Mouse (Mus musculus) embryonic facial prominence, embryonic 12.5 days (tissue): Measurements from ENCODE around the gene Cttnbp2nl. TPM values are rescaled to one million over a fixed set of nuclear protein-coding genes. Genes with fewer than 3 reads are reported as not detected.

Source experiments
- ATAC-seq: fragments of 200-750 bp; cut with Nextera tagmentation; 2 replicates; pipeline ENCODE4 v1.8.0; 2017; ENCODE audit not compliant: insufficient number of reproducible peaks, insufficient read depth, low FRiP score, low TSS enrichment
- H3K27ac ChIP-seq: fragments of 300-500 bp; sonication (generic); 2 replicates; pipeline ENCODE4 v1.5.1; 2016; ENCODE audit warnings: mild to moderate bottlenecking
- H3K27me3 ChIP-seq: fragments of 300-500 bp; sonication (generic); 2 replicates; pipeline ENCODE4 v1.6.1; 2016; ENCODE audit warnings: mild to moderate bottlenecking, moderate library complexity
- H3K36me3 ChIP-seq: fragments of 300-500 bp; sonication (generic); 2 replicates; pipeline ENCODE4 v1.6.1; 2016; ENCODE audit warnings: mild to moderate bottlenecking
- H3K4me1 ChIP-seq: fragments of 300-500 bp; sonication (generic); 2 replicates; pipeline ENCODE4 v1.6.1; 2016
- H3K4me2 ChIP-seq: fragments of 300-500 bp; sonication (generic); replicated peaks from 2 replicates; pipeline ENCODE4 v1.6.1; 2016; ENCODE audit warnings: mild to moderate bottlenecking, moderate library complexity
- H3K4me3 ChIP-seq: fragments of 300-500 bp; sonication (generic); 2 replicates; pipeline ENCODE4 v1.5.1; 2016; ENCODE audit warnings: mild to moderate bottlenecking
- H3K9ac ChIP-seq: fragments of 300-500 bp; sonication (generic); 2 replicates; pipeline ENCODE4 v1.6.1; 2016; ENCODE audit warnings: mild to moderate bottlenecking, moderate library complexity
- H3K9me3 ChIP-seq: fragments of 300-500 bp; sonication (generic); 2 replicates; pipeline ENCODE4 v1.6.1; 2016; ENCODE audit warnings: mild to moderate bottlenecking, moderate library complexity
- WGBS: fragments of 180-500 bp; shearing (Covaris S2); methylation state at CpG from one replicate; pipeline ENCODE4 v1.1.7; 2016; 5-methylcytosine and 5-hydroxymethylcytosine counted together
- polyA plus RNA-seq: library from polyadenylated mRNA; unstranded; fragments of >200 nt; fragmentation: Nextera tagmentation; extraction: Ambion mirVana; gene quantifications from 2 replicates; pipeline ENCODE4 v1.2.1, GENCODE M21; 2016

The Cttnbp2nl gene
- polyA plus RNA-seq, 1 experiment from 2014 or later: 49.9 TPM

DNA sequence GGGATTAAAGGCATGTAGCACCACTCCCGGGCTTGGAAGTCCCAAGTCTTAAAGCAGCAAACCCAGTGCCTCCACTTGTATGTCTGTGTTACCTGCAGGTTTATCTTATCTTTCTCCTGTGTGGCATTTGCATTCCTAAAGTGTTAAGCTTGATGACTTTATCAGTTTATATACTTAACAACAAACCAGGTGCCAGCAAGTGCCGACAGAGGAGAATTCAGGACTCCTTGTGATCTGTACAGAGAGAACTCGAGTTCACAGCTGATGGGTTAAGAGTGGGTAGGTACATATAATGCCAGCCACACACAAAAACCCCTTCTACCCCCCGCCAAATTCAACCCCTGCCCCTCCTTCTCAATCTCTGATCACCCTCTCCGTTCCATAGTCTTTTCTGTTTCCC is 41.1 kb downstream of the Cttnbp2nl start:
- Histone ChIP-seq H3K9me3 (no peaks in the 10 kb centered on the region), H3K36me3 (peaks cover 52% of the 10 kb centered on the region), H3K4me3 (no peak overlapping the region), H3K27ac (no peak overlapping the region), H3K4me2 (no peak overlapping the region), H3K9ac (no peak overlapping the region), H3K27me3 (no peaks in the 10 kb centered on the region), H3K4me1 (no peaks in the 10 kb centered on the region)
- 85% methylated on average over 5 of the region's 5 CpGs for WGBS
- ATAC-seq: no peak

DNA sequence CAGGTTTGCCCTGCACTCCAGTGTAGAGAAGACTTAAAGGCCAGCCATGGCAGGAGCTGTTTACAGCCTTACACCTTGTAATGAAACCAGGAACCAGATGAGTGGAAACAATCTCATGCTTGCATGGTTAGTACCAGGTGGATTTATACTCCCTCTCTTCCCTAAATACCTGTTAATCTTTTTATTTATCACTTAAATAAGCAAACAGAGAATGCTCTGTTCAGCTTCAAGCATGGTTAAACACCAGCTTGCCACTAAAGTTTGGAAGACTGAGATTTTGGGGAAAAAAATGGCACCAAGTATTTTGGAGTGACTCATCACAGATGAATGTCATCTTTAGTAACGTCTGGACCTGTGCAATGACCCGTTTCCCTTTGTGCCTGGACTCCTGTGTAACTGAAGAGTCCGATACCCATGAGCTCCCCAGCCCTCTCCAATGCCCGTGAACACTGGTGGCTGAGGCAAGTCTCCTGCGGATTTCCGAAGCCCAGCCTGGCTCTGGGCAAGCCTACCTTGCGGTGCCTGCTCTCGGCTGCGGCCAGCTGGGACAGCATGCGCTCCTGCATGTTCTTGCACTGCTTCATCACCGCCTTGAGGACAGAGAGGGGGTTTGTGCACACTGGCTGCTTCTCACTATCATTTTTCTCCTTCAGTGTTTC is 42.1 kb downstream of the Cttnbp2nl start:
- Histone ChIP-seq H3K4me2 (no peak overlapping the region), H3K36me3 (peaks cover 60% of the 10 kb centered on the region), H3K27ac (no peak overlapping the region), H3K9me3 (no peaks in the 10 kb centered on the region), H3K27me3 (no peaks in the 10 kb centered on the region), H3K9ac (no peak overlapping the region), H3K4me3 (no peak overlapping the region), H3K4me1 (no peaks in the 10 kb centered on the region)
- 92% methylated on average over 11 of the region's 11 CpGs for WGBS
- ATAC-seq: no peak

GRCm38 (mm10) chr3:105008070-105008469 is 44.9 kb downstream of the Cttnbp2nl start:
- Histone ChIP-seq H3K27me3 (no peaks in the 10 kb centered on the region), H3K4me1 (no peaks in the 10 kb centered on the region), H3K9me3 (no peaks in the 10 kb centered on the region), H3K9ac (no peak overlapping the region), H3K4me2 (no peak overlapping the region), H3K27ac (no peak overlapping the region), H3K4me3 (no peak overlapping the region), H3K36me3 (peaks cover 87% of the 10 kb centered on the region)
- no peak for ATAC-seq
- 88% methylated on average over 9 of the region's 9 CpGs for WGBS

DNA sequence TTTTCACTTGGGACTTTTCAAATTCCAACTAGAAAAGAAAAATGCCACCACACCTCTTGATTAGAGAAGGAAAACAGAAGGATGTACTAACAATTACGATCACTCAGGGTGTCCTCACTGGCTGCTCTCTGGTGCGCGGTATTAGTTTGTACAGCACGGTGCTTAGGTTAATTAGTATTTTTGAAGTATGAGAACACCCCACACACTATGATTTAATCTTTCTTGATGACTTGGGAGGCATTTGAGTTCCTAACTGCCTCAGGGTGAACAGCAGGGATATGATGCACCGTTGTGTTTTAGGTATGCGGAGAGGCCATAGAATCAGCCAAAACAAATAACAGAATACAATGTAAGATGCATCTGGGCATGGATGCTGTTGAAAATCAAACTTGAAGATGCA is 46.8 kb downstream of the Cttnbp2nl start:
- no peak overlapping the region for H3K4me2 ChIP-seq
- no peaks in the 10 kb centered on the region for H3K9me3 ChIP-seq
- no peaks in the 10 kb centered on the region for H3K27me3 ChIP-seq
- H3K9ac ChIP-seq: no peak overlapping the region
- ATAC-seq: no peak
- peaks cover 85% of the 10 kb centered on the region for H3K36me3 ChIP-seq
- 91% methylated on average over 6 of the region's 6 CpGs for WGBS
- H3K4me1 ChIP-seq: no peaks in the 10 kb centered on the region
- no peak overlapping the region for H3K4me3 ChIP-seq
- H3K27ac ChIP-seq: no peak overlapping the region

- peaks cover 82% of the 10 kb centered on the region for H3K36me3 ChIP-seq
- H3K4me1 ChIP-seq: no peaks in the 10 kb centered on the region
- H3K27ac ChIP-seq: no peak overlapping the region
- H3K4me2 ChIP-seq: no peak overlapping the region
- no peak for ATAC-seq
- H3K27me3 ChIP-seq: no peaks in the 10 kb centered on the region
- H3K4me3 ChIP-seq: no peak overlapping the region
- no peak overlapping the region for H3K9ac ChIP-seq
- WGBS: 92% methylated on average over 20 of the region's 20 CpGs
- H3K9me3 ChIP-seq: no peaks in the 10 kb centered on the region
Measured at GRCm38 (mm10) chr3:105005561-105006065, 47.3 kb downstream of the Cttnbp2nl start.

DNA sequence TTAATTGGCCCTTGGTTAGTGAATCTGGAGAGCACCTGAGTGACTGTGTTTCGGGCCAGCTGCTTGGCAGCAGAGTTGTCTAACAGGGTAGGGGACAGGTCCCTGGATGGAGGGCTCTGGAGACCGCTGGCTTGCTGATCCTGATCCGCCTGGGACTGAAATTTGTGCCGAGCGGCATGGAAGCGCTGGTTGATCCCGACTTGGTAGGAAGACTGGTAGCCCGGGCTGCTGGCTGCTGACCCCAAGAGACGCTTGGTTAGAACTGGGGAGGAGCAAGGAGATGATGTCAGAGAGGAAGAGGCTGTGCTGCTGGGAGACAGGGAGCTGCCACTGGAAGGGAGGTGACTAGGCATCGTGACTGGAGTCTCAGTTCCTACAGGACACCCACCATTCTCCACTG is 47.9 kb downstream of the Cttnbp2nl start:
- 97% methylated on average over 10 of the region's 10 CpGs for WGBS
- peaks cover 76% of the 10 kb centered on the region for H3K36me3 ChIP-seq

GRCm38 (mm10) chr3:105003960-105004463 is 48.9 kb downstream of the Cttnbp2nl start:
- ATAC-seq: no peak
- Histone ChIP-seq H3K27ac (no peak overlapping the region), H3K9ac (no peak overlapping the region), H3K27me3 (no peaks in the 10 kb centered on the region), H3K9me3 (no peaks in the 10 kb centered on the region), H3K4me3 (no peak overlapping the region), H3K4me2 (no peak overlapping the region), H3K4me1 (no peaks in the 10 kb centered on the region), H3K36me3 (peaks cover 66% of the 10 kb centered on the region)
- 78% methylated on average over 14 of the region's 14 CpGs for WGBS

More for the DNA sequence above, 47.9 kb downstream of the Cttnbp2nl start:
- no peaks in the 10 kb centered on the region for H3K27me3 ChIP-seq
- no peak for ATAC-seq
- H3K4me1 ChIP-seq: no peaks in the 10 kb centered on the region
- no peak overlapping the region for H3K9ac ChIP-seq
- H3K4me3 ChIP-seq: no peak overlapping the region
- H3K9me3 ChIP-seq: no peaks in the 10 kb centered on the region
- H3K27ac ChIP-seq: no peak overlapping the region
- H3K4me2 ChIP-seq: no peak overlapping the region

- H3K27me3 ChIP-seq: no peaks in the 10 kb centered on the region
- no peak for ATAC-seq
- WGBS: 52% methylated on average over 6 of the region's 6 CpGs
Measured at GRCm38 (mm10) chr3:105001374-105001773, 51.6 kb downstream of the Cttnbp2nl start.

DNA sequence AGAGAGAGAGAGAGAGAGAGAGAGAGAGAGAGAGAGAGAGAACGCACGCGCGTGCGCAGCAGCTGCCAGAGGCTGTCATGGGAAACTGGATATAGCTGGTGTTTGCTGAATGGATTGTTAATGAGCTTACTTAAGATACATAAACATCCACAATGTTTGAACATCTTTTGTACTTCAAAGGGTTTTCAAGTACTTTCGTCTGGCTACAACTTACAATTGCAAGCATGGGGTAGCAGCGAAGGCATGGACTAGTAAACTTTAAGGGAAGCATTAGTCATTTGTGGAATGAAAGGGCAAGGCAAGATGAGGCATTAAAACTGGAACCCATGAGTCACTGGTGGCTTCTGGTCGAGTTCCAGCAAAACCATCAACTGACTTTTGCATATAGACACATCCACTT is 52.4 kb downstream of the Cttnbp2nl start:
- Histone ChIP-seq H3K4me1 (peaks cover 10% of the 10 kb centered on the region; the same call in 1 of the 2 replicates), H3K27me3 (no peaks in the 10 kb centered on the region), H3K36me3 (peaks cover 35% of the 10 kb centered on the region), H3K9ac (no peak overlapping the region), H3K4me3 (no peak overlapping the region), H3K4me2 (no peak overlapping the region), H3K27ac (no peak overlapping the region), H3K9me3 (no peaks in the 10 kb centered on the region)
- ATAC-seq: no peak
- 73% methylated on average over 8 of the region's 8 CpGs for WGBS

More at GRCm38 (mm10) chr3:105001374-105001773, 51.6 kb downstream of the Cttnbp2nl start:
- Histone ChIP-seq H3K36me3 (peaks cover 43% of the 10 kb centered on the region), H3K4me1 (peaks cover 10% of the 10 kb centered on the region; the same call in 1 of the 2 replicates), H3K9me3 (no peaks in the 10 kb centered on the region), H3K27ac (no peak overlapping the region), H3K9ac (no peak overlapping the region), H3K4me2 (no peak overlapping the region), H3K4me3 (no peak overlapping the region)

DNA sequence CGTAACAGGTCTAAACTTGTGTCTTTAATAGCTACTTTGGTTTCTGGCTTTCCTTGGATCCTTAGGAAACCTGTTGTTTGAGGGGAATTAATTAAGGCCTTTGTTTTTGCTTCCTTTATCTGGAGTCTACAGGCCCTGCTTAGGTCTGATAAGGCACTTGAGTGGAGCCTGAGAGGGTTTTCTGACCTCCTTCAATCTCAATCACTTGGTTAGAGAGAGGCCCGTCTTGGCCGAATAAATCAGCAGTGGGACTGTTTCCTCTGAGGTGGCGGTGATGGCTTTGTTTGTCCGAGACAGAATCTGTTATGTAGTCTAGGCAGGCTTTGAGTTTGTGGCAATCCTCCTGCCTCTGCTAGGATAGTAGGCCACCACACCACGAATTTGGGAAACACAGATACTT is 55.4 kb downstream of the Cttnbp2nl start:
- Histone ChIP-seq H3K4me3 (no peak overlapping the region), H3K27ac (no peak overlapping the region), H3K27me3 (no peaks in the 10 kb centered on the region), H3K4me2 (no peak overlapping the region), H3K4me1 (peaks cover 13% of the 10 kb centered on the region; the same call in 1 of the 2 replicates), H3K9ac (no peak overlapping the region), H3K9me3 (no peaks in the 10 kb centered on the region), H3K36me3 (peaks cover 6% of the 10 kb centered on the region; the same call in 1 of the 2 replicates)
- 51% methylated on average over 6 of the region's 6 CpGs for WGBS
- no peak for ATAC-seq

DNA sequence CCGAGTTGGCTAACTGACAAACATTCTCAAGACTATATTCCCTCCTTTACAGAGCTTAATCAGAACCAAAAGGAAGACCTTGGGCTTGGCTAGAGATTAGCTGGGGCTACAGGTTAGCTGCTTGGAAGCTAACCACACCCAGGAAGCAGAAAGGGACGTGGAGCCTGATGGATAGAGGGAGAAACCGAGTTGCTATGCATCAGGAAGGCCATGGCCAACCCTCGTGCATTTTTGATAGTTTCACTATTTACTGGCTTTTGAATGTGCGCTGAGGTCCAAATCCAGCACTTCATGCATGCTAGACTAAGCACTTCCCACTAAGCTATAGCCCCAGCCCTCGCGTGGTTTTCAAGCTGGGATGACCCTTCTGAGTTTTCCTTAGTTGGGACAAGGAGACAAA is 57.2 kb downstream of the Cttnbp2nl start:
- H3K4me1 ChIP-seq: peaks cover 13% of the 10 kb centered on the region; the same call in 1 of the 2 replicates
- WGBS: 82% methylated on average over 7 of the region's 7 CpGs
- no peak overlapping the region for H3K4me3 ChIP-seq
- no peak overlapping the region for H3K27ac ChIP-seq
- no peaks in the 10 kb centered on the region for H3K36me3 ChIP-seq
- ATAC-seq: no peak
- H3K9me3 ChIP-seq: no peaks in the 10 kb centered on the region
- H3K27me3 ChIP-seq: no peaks in the 10 kb centered on the region
- H3K4me2 ChIP-seq: no peak overlapping the region
- no peak overlapping the region for H3K9ac ChIP-seq

DNA sequence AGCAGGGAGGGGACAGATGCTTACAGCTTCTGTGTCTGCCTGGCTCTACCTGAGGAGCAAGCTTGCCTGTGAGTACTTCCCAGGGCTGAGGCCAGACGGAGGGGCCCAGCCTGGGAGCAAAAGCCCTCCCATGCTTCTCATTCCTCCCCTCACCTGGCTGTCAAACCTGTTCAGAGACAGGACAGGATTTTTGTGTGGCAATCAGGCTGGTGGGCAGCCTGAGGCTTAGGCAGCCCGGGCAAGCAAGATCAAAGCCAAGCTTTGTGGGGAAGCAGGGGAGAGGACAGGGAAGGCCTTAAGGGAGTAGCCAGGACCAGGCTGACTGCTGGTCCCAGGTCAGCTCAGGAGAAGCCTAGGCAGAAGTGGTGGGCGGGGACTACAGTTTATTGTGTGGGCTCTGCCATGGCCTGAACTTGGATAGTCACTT is 58.5 kb downstream of the Cttnbp2nl start:
- no peaks in the 10 kb centered on the region for H3K36me3 ChIP-seq
- H3K9ac ChIP-seq: no peak overlapping the region
- H3K9me3 ChIP-seq: no peaks in the 10 kb centered on the region
- WGBS: 33% methylated on average over 3 of the region's 3 CpGs
- peak; percentile 49; the same call in 1 of the 2 replicates for ATAC-seq
- H3K4me1 ChIP-seq: peaks cover 13% of the 10 kb centered on the region; the same call in 1 of the 2 replicates
- H3K27me3 ChIP-seq: no peaks in the 10 kb centered on the region
- no peak overlapping the region for H3K4me2 ChIP-seq
- peak overlapping the region; percentile 72 for H3K27ac ChIP-seq
- H3K4me3 ChIP-seq: no peak overlapping the region
